Mouse (Mus musculus) urinary bladder, postnatal 10 days (tissue): ENCODE data around the gene Coa4.
"Not testable (repeated sequence)": the region's sequence is repeated elsewhere in the genome, so short reads cannot be mapped to it uniquely, and the experiment has no call there.

Experiments
- DNase-seq: peaks from one replicate; pipeline ENCODE4 v3.0.0; 2022; ENCODE audit warnings: low spot score

Gene Coa4

GRCm38 (mm10) chr7:100561861-100562587, 25.2 kb downstream of the Coa4 start:
- DNase-seq, result no peak

- not testable (repeated sequence) for DNase-seq
Observed at GRCm38 (mm10) chr7:100567238-100567637, 30.4 kb downstream of the Coa4 start.

- no peak for DNase-seq
Observed at GRCm38 (mm10) chr7:100569907-100570306, 33.0 kb downstream of the Coa4 start.

- DNase-seq, result no peak
Observed at GRCm38 (mm10) chr7:100570930-100571715, 34.3 kb downstream of the Coa4 start.

- no peak for DNase-seq
Observed at GRCm38 (mm10) chr7:100572061-100572460, 35.2 kb downstream of the Coa4 start.

- no peak for DNase-seq
Observed at GRCm38 (mm10) chr7:100572704-100573103, 35.8 kb downstream of the Coa4 start.

GRCm38 (mm10) chr7:100578794-100579193, 41.9 kb downstream of the Coa4 start:
- DNase-seq, result no peak

- DNase-seq, result no peak
Observed at GRCm38 (mm10) chr7:100582235-100582634, 45.4 kb downstream of the Coa4 start.

- DNase-seq, result peak; percentile 42
Observed at GRCm38 (mm10) chr7:100582727-100583236, 45.9 kb downstream of the Coa4 start.

- no peak for DNase-seq
Observed at GRCm38 (mm10) chr7:100589816-100590215, 52.9 kb downstream of the Coa4 start.
